Mouse (Mus musculus): ENCODE data around the gene Esp1. TPM values are rescaled to one million over a fixed set of nuclear protein-coding genes. Genes with fewer than 3 reads are reported as not detected.

Esp1 gene
- total RNA-seq (2021): not detected
- polyA plus RNA-seq (2012; rRNA removed): not detected in 2 replicates
- long read RNA-seq: 0 reads

GRCm38 (mm10) chr17:40726820-40727219 lies at the start of gene Esp1:
Gene Esp1 (plus strand): TSS chr17:40727120.
- DNase-seq: no peak

GRCm38 (mm10) chr17:40716273-40716672 lies 10.6 kb upstream of the Esp1 start:
- DNase-seq: no peak

- DNase-seq: peak; percentile 32
Observed at GRCm38 (mm10) chr17:40717055-40717454, 9.9 kb upstream of the Esp1 start.

GRCm38 (mm10) chr17:40731296-40731695 lies 4.4 kb downstream of the Esp1 start:
- no peak for DNase-seq

- no peak for DNase-seq
Observed at GRCm38 (mm10) chr17:40731724-40732123, 4.8 kb downstream of the Esp1 start.

GRCm38 (mm10) chr17:40763662-40764061 lies 36.7 kb downstream of the Esp1 start:
- DNase-seq: no peak

GRCm38 (mm10) chr17:40767120-40767519 lies 40.2 kb downstream of the Esp1 start:
- no peak for DNase-seq

Other genes with a start within 250 kb of the Esp1 start
- not detected for gene Esp8, start 207.1 kb upstream of the Esp1 start, total RNA-seq (2021)
- not detected in 2 replicates for gene Esp8, start 207.1 kb upstream of the Esp1 start, polyA plus RNA-seq (2012; rRNA removed)
- not detected for gene Esp6, start 165.6 kb upstream of the Esp1 start, total RNA-seq (2021)
- not detected in 2 replicates for gene Esp6, start 165.6 kb upstream of the Esp1 start, polyA plus RNA-seq (2012; rRNA removed)
- not detected for gene Esp4, start 128.5 kb upstream of the Esp1 start, total RNA-seq (2021)
- gene Esp4, start 128.5 kb upstream of the Esp1 start, polyA plus RNA-seq (2012; rRNA removed): not detected in 2 replicates
- gene Esp3, start 95.0 kb upstream of the Esp1 start, total RNA-seq (2021): not detected
- gene Esp3, start 95.0 kb upstream of the Esp1 start, polyA plus RNA-seq (2012; rRNA removed): not detected in 2 replicates
- not detected for gene Crisp2, start 79.9 kb downstream of the Esp1 start, total RNA-seq (2021)
- gene Crisp2, start 79.9 kb downstream of the Esp1 start, polyA plus RNA-seq (2012; rRNA removed): not detected in 2 replicates
- not detected for gene Rhag, start 84.0 kb downstream of the Esp1 start, total RNA-seq (2021)
- not detected in 2 replicates for gene Rhag, start 84.0 kb downstream of the Esp1 start, polyA plus RNA-seq (2012; rRNA removed)
- 1 to 10 TPM in 1 of 2 experiments, under 1 TPM in 1; 0.55 to 1.1 TPM for gene 9130008F23Rik, start 153.4 kb downstream of the Esp1 start, total RNA-seq (2021)
- gene 9130008F23Rik, start 153.4 kb downstream of the Esp1 start, polyA plus RNA-seq (2012; rRNA removed): 0.24 and 0.60 TPM in 2 replicates
- gene Glyatl3, start 187.2 kb downstream of the Esp1 start, total RNA-seq (2021): not detected
- gene Glyatl3, start 187.2 kb downstream of the Esp1 start, polyA plus RNA-seq (2012; rRNA removed): not detected in 2 replicates
- gene Mut, start 207.6 kb downstream of the Esp1 start, total RNA-seq (2021): 100 to 1,000 TPM; 164 to 177 TPM
- 10.1 and 11.4 TPM in 2 replicates for gene Mut, start 207.6 kb downstream of the Esp1 start, polyA plus RNA-seq (2012; rRNA removed)
- 1 to 10 TPM; 7.8 to 8.7 TPM for gene Cenpq, start 207.9 kb downstream of the Esp1 start, total RNA-seq (2021)
- gene Cenpq, start 207.9 kb downstream of the Esp1 start, polyA plus RNA-seq (2012; rRNA removed): 0.29 and 0.65 TPM in 2 replicates